Mouse (Mus musculus): ENCODE results near the gene Ddx31. TPM values are rescaled to one million over a fixed set of nuclear protein-coding genes. Genes with fewer than 3 reads are reported as not detected.
A peak's percentile ranks its signal among the peaks of the same experiment; 100 is the strongest.

Ddx31 gene
- total RNA-seq, 4 experiments from 2014 or later = 8.9 to 13.2 (median 9.8) TPM

- no peak for DNase-seq
Observed at GRCm38 (mm10) chr2:28863857-28864256, 23.7 kb downstream of the Ddx31 start.

GRCm38 (mm10) chr2:28867495-28867894, 27.3 kb downstream of the Ddx31 start:
- DNase-seq = no peak

GRCm38 (mm10) chr2:28875554-28875953, 35.3 kb downstream of the Ddx31 start:
- DNase-seq = no peak

- no peak for DNase-seq
Observed at GRCm38 (mm10) chr2:28881275-28881674, 41.1 kb downstream of the Ddx31 start.

GRCm38 (mm10) chr2:28882047-28882446, 41.8 kb downstream of the Ddx31 start:
- DNase-seq = no peak

GRCm38 (mm10) chr2:28882826-28883485, 42.8 kb downstream of the Ddx31 start:
- no peak for DNase-seq

- DNase-seq = no peak
Observed at GRCm38 (mm10) chr2:28884914-28885313, 44.7 kb downstream of the Ddx31 start.

- DNase-seq = no peak
Observed at GRCm38 (mm10) chr2:28892796-28893195, 52.6 kb downstream of the Ddx31 start.

- DNase-seq = no peak
Observed at GRCm38 (mm10) chr2:28893526-28893925, 53.3 kb downstream of the Ddx31 start.

- DNase-seq = no peak
Observed at GRCm38 (mm10) chr2:28895876-28896275, 55.7 kb downstream of the Ddx31 start.

- DNase-seq = no peak
Observed at GRCm38 (mm10) chr2:28897340-28897899, 57.2 kb downstream of the Ddx31 start.

GRCm38 (mm10) chr2:28902291-28902690, 62.1 kb downstream of the Ddx31 start:
- DNase-seq = no peak

- no peak for DNase-seq
Observed at GRCm38 (mm10) chr2:28903871-28904270, 63.7 kb downstream of the Ddx31 start.

GRCm38 (mm10) chr2:28904786-28905185, 64.6 kb downstream of the Ddx31 start:
- DNase-seq = peak; percentile 55

- peak; percentile 67 for DNase-seq
Observed at GRCm38 (mm10) chr2:28905561-28905960, 65.4 kb downstream of the Ddx31 start.

- no peak for DNase-seq
Observed at GRCm38 (mm10) chr2:28907691-28908388, 67.6 kb downstream of the Ddx31 start.

GRCm38 (mm10) chr2:28908389-28909153, 68.4 kb downstream of the Ddx31 start:
- DNase-seq = peak; percentile 46

GRCm38 (mm10) chr2:28909186-28909817, 69.1 kb downstream of the Ddx31 start:
- DNase-seq = no peak

GRCm38 (mm10) chr2:28909818-28910710, 69.9 kb downstream of the Ddx31 start:
- no peak for DNase-seq

GRCm38 (mm10) chr2:28910877-28911276, 70.7 kb downstream of the Ddx31 start:
- no peak for DNase-seq

- DNase-seq = no peak
Observed at GRCm38 (mm10) chr2:28911331-28912038, 71.3 kb downstream of the Ddx31 start.

Measured in adrenal gland, adult 8-10 months (tissue).